Mouse (Mus musculus) liver, embryonic 15.5 days (tissue): ENCODE results near the gene Agxt. TPM values are rescaled to one million over a fixed set of nuclear protein-coding genes. Genes with fewer than 3 reads are reported as not detected.

ENCODE experiments used
- ATAC-seq: fragments of 200-750 bp; cut with Nextera tagmentation; 2 replicates; pipeline ENCODE4 v1.8.0; 2017; ENCODE audit warnings: moderate number of reproducible peaks, mild to moderate bottlenecking, moderate library complexity; ENCODE audit not compliant: insufficient read depth
- H3K27ac ChIP-seq: fragments of 300-500 bp; sonication (generic); replicated peaks from 2 replicates; pipeline ENCODE4 v1.5.1; 2015; ENCODE audit warnings: mild to moderate bottlenecking, inconsistent platforms
- H3K27me3 ChIP-seq: fragments of 300-500 bp; sonication (generic); 2 replicates; pipeline ENCODE4 v1.6.1; 2015; ENCODE audit warnings: mild to moderate bottlenecking, inconsistent platforms
- H3K36me3 ChIP-seq: fragments of 300-500 bp; sonication (generic); replicated peaks from 2 replicates; pipeline ENCODE4 v1.6.1; 2015; ENCODE audit warnings: moderate library complexity, mild to moderate bottlenecking, inconsistent platforms
- H3K4me1 ChIP-seq: fragments of 300-500 bp; sonication (generic); replicated peaks from 2 replicates; pipeline ENCODE4 v1.6.1; 2015; ENCODE audit warnings: inconsistent platforms
- H3K4me2 ChIP-seq: fragments of 300-500 bp; sonication (generic); 2 replicates; pipeline ENCODE4 v1.6.1; 2015; ENCODE audit warnings: moderate library complexity, mild to moderate bottlenecking, inconsistent platforms
- H3K4me3 ChIP-seq: fragments of 300-500 bp; sonication (generic); replicated peaks from 2 replicates; pipeline ENCODE4 v1.5.1; 2015; ENCODE audit warnings: mild to moderate bottlenecking, inconsistent platforms
- H3K9ac ChIP-seq: fragments of 300-500 bp; sonication (generic); 2 replicates; pipeline ENCODE4 v1.6.1; 2015; ENCODE audit warnings: moderate library complexity, mild to moderate bottlenecking, inconsistent platforms
- H3K9me3 ChIP-seq: fragments of 300-500 bp; sonication (generic); replicated peaks from 2 replicates; pipeline ENCODE4 v1.6.1; 2016; ENCODE audit warnings: inconsistent platforms
- WGBS: fragments of 180-500 bp; shearing (Covaris S2); methylation state at CpG from one replicate; pipeline ENCODE4 v1.1.7; 2015; ENCODE audit warnings: mixed read lengths; ENCODE audit not compliant: insufficient replicate concordance; 5-methylcytosine and 5-hydroxymethylcytosine counted together
- polyA plus RNA-seq: library from polyadenylated mRNA; unstranded; fragments of >200 nt; fragmentation: Nextera tagmentation; extraction: Ambion mirVana; gene quantifications from 2 replicates; pipeline ENCODE4 v1.2.1, GENCODE M21; 2015

The Agxt gene
- polyA plus RNA-seq, 1 experiment from 2014 or later = 12.3 TPM

- 54% methylated on average over 11 of the region's 11 CpGs for WGBS
- Histone ChIP-seq H3K4me3 (no peak overlapping the region), H3K9me3 (no peaks in the 10 kb centered on the region), H3K4me1 (peaks cover 12% of the 10 kb centered on the region; the same call in 1 of the 2 replicates), H3K36me3 (no peaks in the 10 kb centered on the region), H3K27me3 (no peaks in the 10 kb centered on the region), H3K27ac (no peak overlapping the region), H3K9ac (no peak overlapping the region), H3K4me2 (no peak overlapping the region)
- no peak for ATAC-seq
Observed at GRCm38 (mm10) chr1:93123179-93123854, 11.7 kb upstream of the Agxt start.

GRCm38 (mm10) chr1:93124066-93124465 lies 11.0 kb upstream of the Agxt start:
- H3K9me3 ChIP-seq = no peaks in the 10 kb centered on the region
- H3K27ac ChIP-seq = no peak overlapping the region
- H3K4me2 ChIP-seq = no peak overlapping the region
- no peak overlapping the region for H3K9ac ChIP-seq
- peaks cover 12% of the 10 kb centered on the region; the same call in 1 of the 2 replicates for H3K4me1 ChIP-seq
- H3K4me3 ChIP-seq = no peak overlapping the region
- 51% methylated on average over 8 of the region's 8 CpGs for WGBS
- no peaks in the 10 kb centered on the region for H3K36me3 ChIP-seq
- no peak for ATAC-seq
- no peaks in the 10 kb centered on the region for H3K27me3 ChIP-seq

GRCm38 (mm10) chr1:93125256-93125655 lies 9.8 kb upstream of the Agxt start:
- no peak for ATAC-seq
- WGBS = 25% methylated on average over 5 of the region's 5 CpGs
- H3K9me3 ChIP-seq = no peaks in the 10 kb centered on the region
- H3K4me2 ChIP-seq = no peak overlapping the region
- no peak overlapping the region for H3K9ac ChIP-seq
- H3K4me1 ChIP-seq = peaks cover 12% of the 10 kb centered on the region; the same call in 1 of the 2 replicates
- H3K4me3 ChIP-seq = no peak overlapping the region
- no peaks in the 10 kb centered on the region for H3K36me3 ChIP-seq
- no peak overlapping the region for H3K27ac ChIP-seq
- no peaks in the 10 kb centered on the region for H3K27me3 ChIP-seq

- WGBS = 55% methylated on average over 8 of the region's 8 CpGs
- no peaks in the 10 kb centered on the region; the same call in 1 of the 2 replicates for H3K27me3 ChIP-seq
- H3K27ac ChIP-seq = no peak overlapping the region
- H3K36me3 ChIP-seq = no peaks in the 10 kb centered on the region
- no peak overlapping the region for H3K4me2 ChIP-seq
- ATAC-seq = no peak
- H3K9ac ChIP-seq = no peak overlapping the region
- peaks cover 12% of the 10 kb centered on the region; the same call in 1 of the 2 replicates for H3K4me1 ChIP-seq
- H3K9me3 ChIP-seq = no peaks in the 10 kb centered on the region
- no peak overlapping the region for H3K4me3 ChIP-seq
Observed at GRCm38 (mm10) chr1:93128209-93128608, 6.8 kb upstream of the Agxt start.

GRCm38 (mm10) chr1:93128710-93129349 lies 6.2 kb upstream of the Agxt start:
- peaks cover 9% of the 10 kb centered on the region; the same call in 1 of the 2 replicates for H3K4me1 ChIP-seq
- H3K36me3 ChIP-seq = no peaks in the 10 kb centered on the region
- no peak overlapping the region for H3K9ac ChIP-seq
- no peaks in the 10 kb centered on the region; the same call in 1 of the 2 replicates for H3K27me3 ChIP-seq
- 25% methylated on average over 6 of the region's 6 CpGs for WGBS
- no peak for ATAC-seq
- H3K9me3 ChIP-seq = no peaks in the 10 kb centered on the region
- H3K4me3 ChIP-seq = no peak overlapping the region
- H3K4me2 ChIP-seq = no peak overlapping the region
- H3K27ac ChIP-seq = no peak overlapping the region

GRCm38 (mm10) chr1:93130242-93130983 lies 4.6 kb upstream of the Agxt start:
- H3K9me3 ChIP-seq = no peaks in the 10 kb centered on the region
- no peak for ATAC-seq
- H3K4me2 ChIP-seq = no peak overlapping the region
- 47% methylated on average over 10 of the region's 10 CpGs for WGBS
- 0 out of 2 replicates have a peak, but pooled peaks cover 3% of the 10 kb centered on the region for H3K4me1 ChIP-seq
- no peak overlapping the region for H3K27ac ChIP-seq
- H3K4me3 ChIP-seq = no peak overlapping the region
- H3K36me3 ChIP-seq = no peaks in the 10 kb centered on the region
- no peaks in the 10 kb centered on the region; the same call in 1 of the 2 replicates for H3K27me3 ChIP-seq
- H3K9ac ChIP-seq = no peak overlapping the region

- Histone ChIP-seq H3K4me2 (no peak overlapping the region), H3K9ac (no peak overlapping the region), H3K36me3 (no peaks in the 10 kb centered on the region), H3K27me3 (no peaks in the 10 kb centered on the region; the same call in 1 of the 2 replicates), H3K4me1 (0 out of 2 replicates have a peak, but pooled peaks cover 4% of the 10 kb centered on the region), H3K27ac (no peak overlapping the region), H3K9me3 (no peaks in the 10 kb centered on the region), H3K4me3 (no peak overlapping the region)
- ATAC-seq = peak; percentile 68
- WGBS = 35% methylated on average over 8 of the region's 8 CpGs
Observed at GRCm38 (mm10) chr1:93132676-93133075, 2.4 kb upstream of the Agxt start.

GRCm38 (mm10) chr1:93138534-93138933 lies 3.5 kb downstream of the Agxt start:
- H3K27ac ChIP-seq = peak overlapping the region; percentile 68
- H3K36me3 ChIP-seq = no peaks in the 10 kb centered on the region
- H3K9me3 ChIP-seq = no peaks in the 10 kb centered on the region
- H3K27me3 ChIP-seq = no peaks in the 10 kb centered on the region
- ATAC-seq = peak; percentile 66
- H3K4me1 ChIP-seq = 0 out of 2 replicates have a peak, but pooled peaks cover 4% of the 10 kb centered on the region
- H3K4me2 ChIP-seq = no peak overlapping the region; the same call in 1 of the 2 replicates
- WGBS = 49% methylated on average over 6 of the region's 6 CpGs
- no peak overlapping the region for H3K4me3 ChIP-seq
- no peak overlapping the region for H3K9ac ChIP-seq

GRCm38 (mm10) chr1:93139713-93140112 lies 4.7 kb downstream of the Agxt start:
- 67% methylated on average over 7 of the region's 7 CpGs for WGBS
- Histone ChIP-seq H3K27ac (no peak overlapping the region), H3K4me3 (no peak overlapping the region), H3K9me3 (no peaks in the 10 kb centered on the region), H3K4me1 (0 out of 2 replicates have a peak, but pooled peaks cover 4% of the 10 kb centered on the region), H3K9ac (no peak overlapping the region), H3K27me3 (no peaks in the 10 kb centered on the region), H3K36me3 (no peaks in the 10 kb centered on the region), H3K4me2 (no peak overlapping the region)
- ATAC-seq = no peak

GRCm38 (mm10) chr1:93142871-93143270 lies 7.8 kb downstream of the Agxt start:
- Histone ChIP-seq H3K4me2 (no peak overlapping the region), H3K4me3 (no peak overlapping the region), H3K27me3 (no peaks in the 10 kb centered on the region), H3K36me3 (no peaks in the 10 kb centered on the region), H3K4me1 (no peaks in the 10 kb centered on the region), H3K9ac (no peak overlapping the region), H3K27ac (no peak overlapping the region), H3K9me3 (no peaks in the 10 kb centered on the region)
- no peak for ATAC-seq
- WGBS = 42% methylated on average over 1 of the region's 1 CpGs

GRCm38 (mm10) chr1:93144176-93144575 lies 9.1 kb downstream of the Agxt start:
- WGBS = 58% methylated on average over 9 of the region's 9 CpGs
- no peak overlapping the region for H3K27ac ChIP-seq
- ATAC-seq = no peak
- H3K4me2 ChIP-seq = no peak overlapping the region
- no peak overlapping the region for H3K4me3 ChIP-seq
- no peaks in the 10 kb centered on the region for H3K27me3 ChIP-seq
- H3K4me1 ChIP-seq = no peaks in the 10 kb centered on the region
- H3K9me3 ChIP-seq = no peaks in the 10 kb centered on the region
- H3K36me3 ChIP-seq = no peaks in the 10 kb centered on the region
- no peak overlapping the region for H3K9ac ChIP-seq
